Mouse (Mus musculus): ENCODE results near the gene Nudt2.

DNA sequence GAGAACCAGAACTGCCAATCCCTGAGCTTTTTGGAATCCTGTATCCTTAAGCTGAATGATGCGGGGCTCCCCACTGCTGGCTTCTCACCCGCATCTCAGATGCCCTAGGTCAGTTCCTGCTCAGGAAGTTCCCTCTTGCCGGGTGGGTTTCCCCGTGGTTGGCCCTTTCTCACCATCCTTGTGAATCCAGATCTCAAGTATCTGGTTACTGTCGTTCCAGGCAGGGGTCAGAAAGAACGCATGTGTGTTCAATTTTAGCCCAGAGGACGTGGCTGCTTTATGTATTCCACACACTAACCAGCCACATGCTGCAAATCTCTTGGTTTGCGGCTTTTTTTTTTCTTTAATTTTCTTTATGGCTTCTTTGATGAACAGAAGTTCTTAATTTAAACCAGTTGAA is 48.8 kb downstream of the Nudt2 start:
- TF ChIP-seq CTCF (IDR thresholded peaks at IDR 0.05; ENCODE audit: low read depth), result no peak
- TF ChIP-seq EP300 (IDR thresholded peaks at IDR 0.05; ENCODE audit: low read depth), result no peak
